Mouse (Mus musculus) embryonic facial prominence, embryonic 12.5 days (tissue): ENCODE measurements around the gene Bend3. TPM values are rescaled to one million over a fixed set of nuclear protein-coding genes. Genes with fewer than 3 reads are reported as not detected.

Experiments used
- ATAC-seq: fragments of 200-750 bp; cut with Nextera tagmentation; 2 replicates; pipeline ENCODE4 v1.8.0; 2017; ENCODE audit not compliant: insufficient number of reproducible peaks, insufficient read depth, low FRiP score, low TSS enrichment
- H3K27ac ChIP-seq: fragments of 300-500 bp; sonication (generic); 2 replicates; pipeline ENCODE4 v1.5.1; 2016; ENCODE audit warnings: mild to moderate bottlenecking
- H3K27me3 ChIP-seq: fragments of 300-500 bp; sonication (generic); 2 replicates; pipeline ENCODE4 v1.6.1; 2016; ENCODE audit warnings: mild to moderate bottlenecking, moderate library complexity
- H3K36me3 ChIP-seq: fragments of 300-500 bp; sonication (generic); 2 replicates; pipeline ENCODE4 v1.6.1; 2016; ENCODE audit warnings: mild to moderate bottlenecking
- H3K4me1 ChIP-seq: fragments of 300-500 bp; sonication (generic); 2 replicates; pipeline ENCODE4 v1.6.1; 2016
- H3K4me2 ChIP-seq: fragments of 300-500 bp; sonication (generic); replicated peaks from 2 replicates; pipeline ENCODE4 v1.6.1; 2016; ENCODE audit warnings: mild to moderate bottlenecking, moderate library complexity
- H3K4me3 ChIP-seq: fragments of 300-500 bp; sonication (generic); 2 replicates; pipeline ENCODE4 v1.5.1; 2016; ENCODE audit warnings: mild to moderate bottlenecking
- H3K9ac ChIP-seq: fragments of 300-500 bp; sonication (generic); 2 replicates; pipeline ENCODE4 v1.6.1; 2016; ENCODE audit warnings: mild to moderate bottlenecking, moderate library complexity
- H3K9me3 ChIP-seq: fragments of 300-500 bp; sonication (generic); 2 replicates; pipeline ENCODE4 v1.6.1; 2016; ENCODE audit warnings: mild to moderate bottlenecking, moderate library complexity
- WGBS: fragments of 180-500 bp; shearing (Covaris S2); methylation state at CpG from one replicate; pipeline ENCODE4 v1.1.7; 2016; 5-methylcytosine and 5-hydroxymethylcytosine counted together
- polyA plus RNA-seq: library from polyadenylated mRNA; unstranded; fragments of >200 nt; fragmentation: Nextera tagmentation; extraction: Ambion mirVana; gene quantifications from 2 replicates; pipeline ENCODE4 v1.2.1, GENCODE M21; 2016

Bend3 gene
- polyA plus RNA-seq, 1 experiment from 2014 or later = 6.4 TPM

- no peak for ATAC-seq
- H3K9me3 ChIP-seq = 0 out of 2 replicates have a peak, but pooled peaks cover 4% of the 10 kb centered on the region
- no peak overlapping the region for H3K4me3 ChIP-seq
- no peak overlapping the region for H3K4me2 ChIP-seq
- WGBS = 93% methylated on average over 3 of the region's 3 CpGs
- H3K27me3 ChIP-seq = no peaks in the 10 kb centered on the region
- no peak overlapping the region for H3K27ac ChIP-seq
- H3K36me3 ChIP-seq = no peaks in the 10 kb centered on the region
- H3K4me1 ChIP-seq = no peaks in the 10 kb centered on the region
- H3K9ac ChIP-seq = no peak overlapping the region
Observed at GRCm38 (mm10) chr10:43454671-43455070, 24.0 kb upstream of the Bend3 start.

DNA sequence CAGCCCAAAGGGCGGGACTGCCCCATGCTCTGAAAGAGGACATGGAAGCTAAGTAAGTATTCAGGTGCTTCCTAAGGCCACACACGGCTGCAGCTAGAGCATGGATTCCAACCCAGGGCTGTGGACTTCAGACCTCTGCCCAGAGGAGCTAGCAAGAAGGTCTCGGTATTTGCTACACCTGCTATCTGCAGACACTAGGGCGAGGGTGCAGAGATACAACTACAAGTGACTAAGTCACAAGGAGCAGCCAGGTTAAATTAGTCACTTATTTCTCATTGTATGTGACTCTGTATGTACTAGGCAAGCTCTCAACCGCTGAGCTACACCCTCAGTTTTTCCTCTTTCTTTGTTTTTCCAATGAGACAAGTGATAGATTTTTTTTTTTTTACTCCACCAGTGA is 15.8 kb upstream of the Bend3 start:
- 81% methylated on average over 5 of the region's 5 CpGs for WGBS
- H3K27ac ChIP-seq = no peak overlapping the region
- no peak overlapping the region for H3K4me2 ChIP-seq
- H3K4me1 ChIP-seq = no peaks in the 10 kb centered on the region
- no peaks in the 10 kb centered on the region for H3K27me3 ChIP-seq
- no peak for ATAC-seq
- no peak overlapping the region for H3K4me3 ChIP-seq
- H3K9ac ChIP-seq = no peak overlapping the region
- no peaks in the 10 kb centered on the region for H3K36me3 ChIP-seq
- no peaks in the 10 kb centered on the region for H3K9me3 ChIP-seq

- Histone ChIP-seq H3K36me3 (no peaks in the 10 kb centered on the region), H3K9me3 (no peaks in the 10 kb centered on the region), H3K4me3 (no peak overlapping the region), H3K27ac (no peak overlapping the region), H3K27me3 (no peaks in the 10 kb centered on the region), H3K4me2 (no peak overlapping the region), H3K9ac (no peak overlapping the region), H3K4me1 (no peaks in the 10 kb centered on the region)
- 49% methylated on average over 3 of the region's 3 CpGs for WGBS
- no peak for ATAC-seq
Observed at GRCm38 (mm10) chr10:43463227-43463626, 15.4 kb upstream of the Bend3 start.

GRCm38 (mm10) chr10:43466223-43466622 is 12.4 kb upstream of the Bend3 start:
- Histone ChIP-seq H3K36me3 (no peaks in the 10 kb centered on the region), H3K27ac (no peak overlapping the region), H3K4me3 (no peak overlapping the region), H3K27me3 (no peaks in the 10 kb centered on the region), H3K4me2 (no peak overlapping the region), H3K4me1 (no peaks in the 10 kb centered on the region), H3K9ac (no peak overlapping the region), H3K9me3 (no peaks in the 10 kb centered on the region)
- WGBS = 94% methylated on average over 2 of the region's 2 CpGs
- no peak for ATAC-seq

GRCm38 (mm10) chr10:43467659-43468058 is 11.0 kb upstream of the Bend3 start:
- Histone ChIP-seq H3K36me3 (no peaks in the 10 kb centered on the region), H3K4me1 (no peaks in the 10 kb centered on the region), H3K27me3 (no peaks in the 10 kb centered on the region), H3K9ac (no peak overlapping the region), H3K27ac (no peak overlapping the region), H3K4me3 (no peak overlapping the region), H3K9me3 (no peaks in the 10 kb centered on the region), H3K4me2 (no peak overlapping the region; the same call in 1 of the 2 replicates)
- 37% methylated on average over 13 of the region's 13 CpGs for WGBS
- ATAC-seq = no peak

DNA sequence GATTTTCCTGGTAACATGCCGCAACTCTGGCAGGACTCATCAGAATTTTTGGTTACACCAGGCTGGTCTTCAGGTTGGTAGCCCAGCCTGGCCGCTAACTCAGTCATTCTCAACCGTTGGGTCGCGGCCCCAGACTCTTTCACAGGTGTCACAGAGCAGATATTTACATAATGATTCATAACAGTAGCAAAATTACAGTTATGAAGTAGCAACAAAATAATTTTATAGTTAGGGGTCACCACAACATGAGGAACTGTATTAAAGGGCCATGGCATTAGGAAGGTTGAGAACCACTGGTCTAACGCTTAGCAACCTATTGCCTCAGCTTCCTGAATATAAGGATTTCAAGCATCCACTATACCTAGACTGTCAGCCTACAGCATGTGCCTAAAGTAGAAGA is 10.3 kb upstream of the Bend3 start:
- no peak overlapping the region for H3K27ac ChIP-seq
- H3K4me3 ChIP-seq = no peak overlapping the region
- no peaks in the 10 kb centered on the region for H3K36me3 ChIP-seq
- H3K4me2 ChIP-seq = no peak overlapping the region
- 94% methylated on average over 6 of the region's 6 CpGs for WGBS
- ATAC-seq = no peak
- no peaks in the 10 kb centered on the region for H3K4me1 ChIP-seq
- H3K9me3 ChIP-seq = no peaks in the 10 kb centered on the region
- H3K9ac ChIP-seq = no peak overlapping the region
- no peaks in the 10 kb centered on the region for H3K27me3 ChIP-seq

- WGBS = 61% methylated on average over 4 of the region's 4 CpGs
- Histone ChIP-seq H3K9ac (no peak overlapping the region), H3K4me3 (no peak overlapping the region), H3K9me3 (no peaks in the 10 kb centered on the region), H3K27me3 (no peaks in the 10 kb centered on the region), H3K27ac (no peak overlapping the region), H3K4me1 (peaks cover 10% of the 10 kb centered on the region; the same call in 1 of the 2 replicates), H3K36me3 (no peaks in the 10 kb centered on the region), H3K4me2 (no peak overlapping the region)
- ATAC-seq = no peak
Observed at GRCm38 (mm10) chr10:43475376-43475775, 3.3 kb upstream of the Bend3 start.

- WGBS = 5% methylated on average over 9 of the region's 9 CpGs
- no peak for ATAC-seq
- peak overlapping the region; percentile 96; the same call in 1 of the 2 replicates for H3K9ac ChIP-seq
- H3K27me3 ChIP-seq = no peaks in the 10 kb centered on the region
- peaks cover 20% of the 10 kb centered on the region; the same call in 1 of the 2 replicates for H3K4me1 ChIP-seq
- no peaks in the 10 kb centered on the region for H3K9me3 ChIP-seq
- peak overlapping the region; percentile 88 for H3K4me2 ChIP-seq
- no peaks in the 10 kb centered on the region for H3K36me3 ChIP-seq
- H3K27ac ChIP-seq = peak overlapping the region; percentile 99; the same call in 1 of the 2 replicates
- H3K4me3 ChIP-seq = peak overlapping the region; percentile 77
Observed at GRCm38 (mm10) chr10:43477459-43477858, 1.2 kb upstream of the Bend3 start.

DNA sequence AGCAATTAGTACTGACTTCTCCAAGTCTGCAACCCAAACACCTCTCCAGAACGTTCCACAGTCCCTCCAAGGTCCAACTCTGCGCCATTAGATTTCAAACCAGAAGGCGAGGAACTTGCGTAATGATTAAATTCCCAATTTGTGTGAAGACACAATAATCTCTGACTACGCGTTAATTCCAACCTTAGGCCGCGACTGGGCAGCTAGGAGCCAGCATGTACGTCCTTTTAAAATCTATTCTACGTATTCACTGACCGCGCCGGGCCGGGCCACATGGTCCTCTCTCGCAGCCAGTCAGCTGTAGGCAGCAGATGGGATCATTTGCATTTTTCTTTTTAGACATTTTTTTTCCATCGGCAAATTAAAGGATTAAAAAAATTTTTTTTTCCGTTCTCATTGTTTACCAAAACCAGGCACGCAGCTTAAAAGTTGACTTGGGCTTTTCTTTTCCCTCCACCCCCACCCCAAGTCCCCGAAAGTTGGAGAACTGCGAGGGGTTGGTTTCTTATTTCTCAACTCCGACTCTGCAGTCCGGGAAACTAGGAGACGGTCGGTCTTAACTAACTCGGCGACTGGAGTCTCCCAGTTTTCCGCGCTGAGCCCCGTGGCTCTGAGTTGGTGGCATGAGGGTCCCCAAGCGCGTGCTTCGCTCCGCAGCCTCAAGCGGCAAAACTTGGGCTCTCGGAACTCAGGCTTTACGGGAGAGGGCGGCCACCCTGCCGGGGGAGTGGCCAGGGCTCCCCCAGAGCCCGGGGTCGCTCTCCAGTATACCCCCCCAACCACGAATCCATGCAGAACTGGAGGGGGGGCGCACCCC is 558 bp upstream of the Bend3 start:
- Histone ChIP-seq H3K9me3 (no peaks in the 10 kb centered on the region), H3K36me3 (no peaks in the 10 kb centered on the region), H3K9ac (peak overlapping the region; percentile 96), H3K27ac (peak overlapping the region; percentile 99), H3K4me3 (peak overlapping the region; percentile 77), H3K4me2 (peak overlapping the region; percentile 88), H3K4me1 (peaks cover 25% of the 10 kb centered on the region), H3K27me3 (no peaks in the 10 kb centered on the region)
- WGBS = 1% methylated on average over 42 of the region's 42 CpGs
- ATAC-seq = 0 out of 2 replicates have a peak, but pooled peaks have one; percentile 16

DNA sequence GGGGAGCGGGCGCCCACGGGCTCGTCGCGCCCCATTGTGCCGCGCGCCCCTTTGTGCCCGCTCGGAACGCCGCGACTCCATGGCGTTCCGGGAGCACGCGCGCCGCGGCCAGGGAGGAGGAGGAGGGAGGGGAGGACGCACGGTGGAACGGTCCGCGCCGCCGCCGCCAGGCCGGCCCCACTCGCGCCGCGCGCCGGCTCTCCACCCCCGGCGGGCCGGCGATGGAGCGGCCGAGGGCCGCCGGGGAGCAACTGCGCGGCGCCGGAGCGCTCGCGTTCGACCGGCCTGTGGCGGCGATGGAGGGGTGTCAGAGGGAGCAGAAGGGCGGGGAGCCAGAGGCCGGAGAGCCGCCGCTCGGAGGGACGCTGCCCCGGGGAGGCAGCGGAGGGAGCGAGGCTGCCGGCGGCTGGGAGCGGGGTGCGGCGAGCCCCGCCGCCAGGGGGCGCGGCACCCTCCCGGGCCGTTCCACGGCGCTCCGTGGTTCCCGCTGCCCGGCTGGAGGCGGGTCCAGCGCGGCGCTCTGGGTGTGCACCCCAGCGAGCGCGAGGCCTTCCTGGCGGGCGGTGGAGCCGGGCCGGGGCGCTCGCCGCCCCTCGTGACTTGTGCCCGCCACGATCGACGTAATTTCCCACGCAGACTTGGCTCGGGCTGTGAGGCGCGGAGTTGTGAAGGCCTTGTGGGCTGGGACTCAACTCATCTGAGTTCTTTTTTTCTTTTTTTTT is 966 bp downstream of the Bend3 start:
- H3K4me1 ChIP-seq = peaks cover 32% of the 10 kb centered on the region
- H3K9ac ChIP-seq = peak overlapping the region; percentile 96
- peak; percentile 86 for ATAC-seq

GRCm38 (mm10) chr10:43480227-43480849 is 1.7 kb downstream of the Bend3 start:
- no peaks in the 10 kb centered on the region for H3K27me3 ChIP-seq
- WGBS = 4% methylated on average over 13 of the region's 13 CpGs
- no peak for ATAC-seq
- H3K9ac ChIP-seq = peak overlapping the region; percentile 96
- peak overlapping the region; percentile 77 for H3K4me3 ChIP-seq
- peak overlapping the region; percentile 99 for H3K27ac ChIP-seq
- peak overlapping the region; percentile 88 for H3K4me2 ChIP-seq
- H3K9me3 ChIP-seq = no peaks in the 10 kb centered on the region
- H3K36me3 ChIP-seq = no peaks in the 10 kb centered on the region
- peaks cover 32% of the 10 kb centered on the region for H3K4me1 ChIP-seq

More for the DNA sequence above, 966 bp downstream of the Bend3 start:
- H3K4me3 ChIP-seq = peak overlapping the region; percentile 77
- no peaks in the 10 kb centered on the region for H3K27me3 ChIP-seq
- under 1% methylated on average over 102 of the region's 103 CpGs for WGBS
- no peaks in the 10 kb centered on the region for H3K9me3 ChIP-seq
- H3K36me3 ChIP-seq = no peaks in the 10 kb centered on the region
- H3K4me2 ChIP-seq = peak overlapping the region; percentile 88
- peak overlapping the region; percentile 99 for H3K27ac ChIP-seq
